Mouse (Mus musculus) heart, adult 2 months (tissue): ENCODE results near the gene Nelfa.

ENCODE experiments used
- CTCF ChIP-seq: fragments of 200-600 bp; IDR thresholded peaks from 2 replicates; pipeline ENCODE4 v1.8.1; 2022; ENCODE audit warnings: antibody characterized with exemption, mild to moderate bottlenecking, moderate library complexity
- POLR2A ChIP-seq: fragments of 200-500 bp; IDR thresholded peaks from 2 replicates; pipeline ENCODE4 v1.6.1; 2011; ENCODE audit warnings: mild to moderate bottlenecking, low read depth, low read length, control low read depth; ENCODE audit not compliant: insufficient read depth

DNA sequence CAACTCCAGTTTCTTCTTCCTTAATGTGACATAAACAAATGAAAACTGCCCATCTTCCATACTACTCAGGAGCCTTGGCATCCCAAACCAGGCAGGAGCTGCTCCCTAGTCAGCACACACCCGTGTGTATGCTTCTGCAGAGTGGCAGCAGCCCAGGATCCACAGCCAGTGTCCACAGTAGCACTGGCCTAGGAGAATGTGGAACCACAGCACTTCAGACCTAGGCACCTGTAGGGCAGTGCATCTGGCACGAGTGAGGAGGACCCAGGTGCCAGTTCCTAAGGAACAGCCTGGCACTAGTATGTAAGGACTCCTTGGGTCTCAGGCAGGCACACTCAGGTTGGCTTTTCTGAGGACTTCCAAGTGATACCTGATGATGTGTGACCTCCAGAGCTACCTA, 39.1 kb downstream of the Nelfa start:
- TF ChIP-seq POLR2A (no peak), CTCF (no peak)
